Mouse (Mus musculus): ENCODE measurements around the gene Zfand3. TPM values are rescaled to one million over a fixed set of nuclear protein-coding genes. Genes with fewer than 3 reads are reported as not detected.
A peak's percentile ranks its signal among the peaks of the same experiment; 100 is the strongest.

The Zfand3 gene
- polyA plus RNA-seq, 1 experiment = 122 TPM

DNA sequence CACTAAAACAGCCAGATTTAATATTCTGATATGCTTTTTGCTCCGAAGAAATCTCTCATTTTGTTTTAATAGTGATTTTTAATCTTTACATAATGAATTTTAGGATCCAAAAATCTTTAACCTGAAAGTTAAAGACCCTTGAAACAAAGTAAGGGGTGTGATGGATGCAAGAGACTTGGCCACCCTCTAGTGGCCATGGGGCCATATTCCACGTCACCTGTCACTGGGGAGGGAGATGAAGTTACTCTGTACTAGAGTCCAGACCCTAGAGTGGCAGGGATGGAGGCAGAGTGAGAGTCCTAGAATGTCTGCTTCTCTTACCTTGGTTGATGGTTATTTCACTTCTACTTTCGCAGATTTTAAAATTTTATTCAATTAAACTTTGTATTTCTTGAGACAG is 100.8 kb downstream of the Zfand3 start:
- Histone ChIP-seq H3K4me3 (replicated peaks; ENCODE audit: extremely low read depth, low read depth, low read length) (no peak overlapping the region), H3K4me1 (ENCODE audit: control insufficient read depth, insufficient read depth, low read length) (peaks cover 3% of the 10 kb centered on the region)
- 90% methylated on average over 3 of the region's 3 CpGs for WGBS
- no peak for DNase-seq
- no peak for TF ChIP-seq POLR2A (IDR thresholded peaks at IDR 0.05; ENCODE audit: borderline replicate concordance, extremely low read depth, low read depth, low read length)
- TF ChIP-seq CTCF (IDR thresholded peaks at IDR 0.05; ENCODE audit: insufficient read depth, low read length) = peak; percentile 73

GRCm38 (mm10) chr17:30110678-30111077 is 106.1 kb downstream of the Zfand3 start:
- WGBS = 53% methylated on average over 7 of the region's 7 CpGs

DNA sequence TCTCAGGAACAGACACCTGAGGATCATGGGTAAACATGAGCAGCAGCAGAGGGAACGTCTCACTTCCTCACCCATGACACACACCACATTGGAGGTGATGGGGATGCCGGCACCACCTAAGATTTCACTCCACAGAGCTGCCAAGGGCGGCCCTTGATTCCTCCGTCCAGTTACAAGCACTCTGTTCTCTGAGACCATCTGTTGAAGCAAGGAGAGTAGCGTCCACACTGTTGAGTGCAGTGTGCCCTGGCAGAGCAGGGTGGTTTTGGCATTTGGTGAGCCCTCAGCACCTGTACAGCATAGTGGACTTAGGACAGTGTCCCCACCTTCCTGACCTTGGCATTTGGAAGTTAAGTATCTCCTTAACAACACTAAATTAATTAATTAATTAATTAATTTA is 107.0 kb downstream of the Zfand3 start:
- Histone ChIP-seq H3K4me1 (ENCODE audit: control insufficient read depth, insufficient read depth, low read length) (no peaks in the 10 kb centered on the region; the same call in 1 of the 2 replicates), H3K4me3 (replicated peaks; ENCODE audit: extremely low read depth, low read depth, low read length) (no peak overlapping the region)
- TF ChIP-seq POLR2A (IDR thresholded peaks at IDR 0.05; ENCODE audit: borderline replicate concordance, extremely low read depth, low read depth, low read length) (no peak), CTCF (IDR thresholded peaks at IDR 0.05; ENCODE audit: insufficient read depth, low read length) (no peak)
- no peak for DNase-seq
- 65% methylated on average over 5 of the region's 5 CpGs for WGBS

More at GRCm38 (mm10) chr17:30110678-30111077, 106.1 kb downstream of the Zfand3 start:
- DNase-seq = no peak
- Histone ChIP-seq H3K4me1 (ENCODE audit: control insufficient read depth, insufficient read depth, low read length) (no peaks in the 10 kb centered on the region; the same call in 1 of the 2 replicates), H3K4me3 (replicated peaks; ENCODE audit: extremely low read depth, low read depth, low read length) (no peak overlapping the region)
- TF ChIP-seq POLR2A (IDR thresholded peaks at IDR 0.05; ENCODE audit: borderline replicate concordance, extremely low read depth, low read depth, low read length) (no peak), CTCF (IDR thresholded peaks at IDR 0.05; ENCODE audit: insufficient read depth, low read length) (no peak)

GRCm38 (mm10) chr17:30112080-30112479 is 107.5 kb downstream of the Zfand3 start:
- Histone ChIP-seq H3K4me1 (ENCODE audit: control insufficient read depth, insufficient read depth, low read length) (no peaks in the 10 kb centered on the region; the same call in 1 of the 2 replicates), H3K4me3 (replicated peaks; ENCODE audit: extremely low read depth, low read depth, low read length) (no peak overlapping the region)
- TF ChIP-seq POLR2A (IDR thresholded peaks at IDR 0.05; ENCODE audit: borderline replicate concordance, extremely low read depth, low read depth, low read length) (no peak), CTCF (IDR thresholded peaks at IDR 0.05; ENCODE audit: insufficient read depth, low read length) (no peak)
- no peak for DNase-seq
- WGBS = 86% methylated on average over 4 of the region's 4 CpGs

GRCm38 (mm10) chr17:30112555-30113305 is 108.2 kb downstream of the Zfand3 start:
- no peak overlapping the region for H3K4me3 ChIP-seq (replicated peaks; ENCODE audit: extremely low read depth, low read depth, low read length)
- 77% methylated on average over 7 of the region's 7 CpGs for WGBS
- no peak for TF ChIP-seq POLR2A (IDR thresholded peaks at IDR 0.05; ENCODE audit: borderline replicate concordance, extremely low read depth, low read depth, low read length)
- TF ChIP-seq CTCF (IDR thresholded peaks at IDR 0.05; ENCODE audit: insufficient read depth, low read length) = no peak
- no peak for DNase-seq
- H3K4me1 ChIP-seq (ENCODE audit: control insufficient read depth, insufficient read depth, low read length) = no peaks in the 10 kb centered on the region; the same call in 1 of the 2 replicates

- DNase-seq = peak; percentile 42
- H3K4me1 ChIP-seq (ENCODE audit: control insufficient read depth, insufficient read depth, low read length) = no peaks in the 10 kb centered on the region; the same call in 1 of the 2 replicates
- no peak overlapping the region for H3K4me3 ChIP-seq (replicated peaks; ENCODE audit: extremely low read depth, low read depth, low read length)
- WGBS = 83% methylated on average over 3 of the region's 3 CpGs
- TF ChIP-seq CTCF (IDR thresholded peaks at IDR 0.05; ENCODE audit: insufficient read depth, low read length) (peak; percentile 22; the same call in 1 of the 2 replicates), POLR2A (IDR thresholded peaks at IDR 0.05; ENCODE audit: borderline replicate concordance, extremely low read depth, low read depth, low read length) (no peak)
Observed at GRCm38 (mm10) chr17:30114761-30115160, 110.2 kb downstream of the Zfand3 start.

DNA sequence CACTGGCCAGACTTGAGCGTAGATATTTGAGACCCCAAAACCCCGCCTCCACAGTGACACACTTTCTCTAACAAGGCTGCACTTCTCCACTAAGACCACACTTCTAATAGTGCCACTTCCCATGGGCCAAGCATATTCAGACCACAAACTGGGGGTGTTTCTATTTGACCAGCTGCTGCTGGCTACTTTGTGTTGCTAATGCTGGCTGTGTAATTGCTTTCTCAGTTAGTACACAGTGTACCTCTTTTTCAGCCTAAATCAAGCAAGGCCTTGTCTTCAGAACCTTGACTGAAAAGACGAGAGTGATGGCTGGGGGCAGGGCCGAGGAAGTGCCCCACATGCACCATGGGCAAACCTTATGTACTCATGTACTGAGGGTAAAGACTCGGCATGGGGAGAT is 111.7 kb downstream of the Zfand3 start:
- TF ChIP-seq POLR2A (IDR thresholded peaks at IDR 0.05; ENCODE audit: borderline replicate concordance, extremely low read depth, low read depth, low read length) (no peak), CTCF (IDR thresholded peaks at IDR 0.05; ENCODE audit: insufficient read depth, low read length) (no peak)
- no peaks in the 10 kb centered on the region; the same call in 1 of the 2 replicates for H3K4me1 ChIP-seq (ENCODE audit: control insufficient read depth, insufficient read depth, low read length)
- H3K4me3 ChIP-seq (replicated peaks; ENCODE audit: extremely low read depth, low read depth, low read length) = no peak overlapping the region
- no peak for DNase-seq
- WGBS = 87% methylated on average over 5 of the region's 5 CpGs

- no peak for DNase-seq
- 71% methylated on average over 5 of the region's 5 CpGs for WGBS
- TF ChIP-seq POLR2A (IDR thresholded peaks at IDR 0.05; ENCODE audit: borderline replicate concordance, extremely low read depth, low read depth, low read length) (no peak), CTCF (IDR thresholded peaks at IDR 0.05; ENCODE audit: insufficient read depth, low read length) (no peak)
- Histone ChIP-seq H3K4me1 (ENCODE audit: control insufficient read depth, insufficient read depth, low read length) (no peaks in the 10 kb centered on the region; the same call in 1 of the 2 replicates), H3K4me3 (replicated peaks; ENCODE audit: extremely low read depth, low read depth, low read length) (no peak overlapping the region)
Observed at GRCm38 (mm10) chr17:30118036-30118435, 113.5 kb downstream of the Zfand3 start.

DNA sequence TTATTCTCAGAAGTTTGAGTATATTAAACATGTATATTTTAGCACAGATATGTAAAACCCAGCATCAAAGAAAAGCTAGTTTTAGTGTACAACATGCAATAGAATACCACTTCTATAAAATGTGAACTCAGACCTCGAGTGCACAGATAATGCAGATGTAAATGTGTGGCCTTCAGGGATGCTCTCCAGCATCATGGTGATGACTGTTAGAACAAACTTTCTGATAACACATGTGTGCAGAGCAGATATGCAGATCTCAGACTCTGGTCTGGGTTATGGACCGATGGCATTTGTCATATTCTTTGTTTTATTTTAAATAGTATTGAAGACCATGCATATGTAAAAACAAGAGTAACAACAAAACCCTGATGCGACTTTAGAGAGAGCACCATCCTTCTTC is 117.7 kb downstream of the Zfand3 start:
- WGBS = 89% methylated on average over 3 of the region's 3 CpGs

GRCm38 (mm10) chr17:30128456-30128855 is 123.9 kb downstream of the Zfand3 start:
- no peak overlapping the region for H3K4me3 ChIP-seq (replicated peaks; ENCODE audit: extremely low read depth, low read depth, low read length)
- H3K4me1 ChIP-seq (ENCODE audit: control insufficient read depth, insufficient read depth, low read length) = peaks cover 6% of the 10 kb centered on the region
- no peak for DNase-seq
- TF ChIP-seq CTCF (IDR thresholded peaks at IDR 0.05; ENCODE audit: insufficient read depth, low read length) = no peak
- no peak for TF ChIP-seq POLR2A (IDR thresholded peaks at IDR 0.05; ENCODE audit: borderline replicate concordance, extremely low read depth, low read depth, low read length)
- WGBS = 79% methylated on average over 6 of the region's 6 CpGs

More for the DNA sequence above, 117.7 kb downstream of the Zfand3 start:
- Histone ChIP-seq H3K4me3 (replicated peaks; ENCODE audit: extremely low read depth, low read depth, low read length) (no peak overlapping the region), H3K4me1 (ENCODE audit: control insufficient read depth, insufficient read depth, low read length) (no peaks in the 10 kb centered on the region)
- no peak for DNase-seq
- TF ChIP-seq POLR2A (IDR thresholded peaks at IDR 0.05; ENCODE audit: borderline replicate concordance, extremely low read depth, low read depth, low read length) (no peak), CTCF (IDR thresholded peaks at IDR 0.05; ENCODE audit: insufficient read depth, low read length) (no peak)
